Mouse (Mus musculus): ENCODE results near the gene Pdzrn3. TPM values are rescaled to one million over a fixed set of nuclear protein-coding genes. Genes with fewer than 3 reads are reported as not detected.

The Pdzrn3 gene
- polyA plus RNA-seq, 1 experiment from 2014 or later = 0.54 TPM

- no peak overlapping the region for H3K27ac ChIP-seq (ENCODE audit: low read length)
- no peak overlapping the region for H3K4me3 ChIP-seq (ENCODE audit: low read depth, low read length)
- no peak overlapping the region for H3K9ac ChIP-seq (ENCODE audit: low read depth, low read length)
- WGBS (ENCODE audit: insufficient replicate concordance) = 74% methylated on average over 7 of the region's 7 CpGs
- no peaks in the 10 kb centered on the region for H3K27me3 ChIP-seq (ENCODE audit: control insufficient read depth, insufficient read depth, low read depth, low read length)
- H3K4me1 ChIP-seq (ENCODE audit: control insufficient read depth, low read depth, low read length) = no peaks in the 10 kb centered on the region; the same call in none of the 2 replicates
- H3K4me2 ChIP-seq (ENCODE audit: low read depth, low read length) = no peak overlapping the region
- no peak for ATAC-seq (ENCODE audit: low read depth)
- H3K36me3 ChIP-seq (ENCODE audit: control insufficient read depth, insufficient read depth) = no peaks in the 10 kb centered on the region
- H3K9me3 ChIP-seq (replicated peaks; ENCODE audit: control insufficient read depth, low read length) = no peaks in the 10 kb centered on the region
Observed at GRCm38 (mm10) chr6:101340051-101340450, 37.6 kb downstream of the Pdzrn3 start.

GRCm38 (mm10) chr6:101337842-101338528 lies 39.7 kb downstream of the Pdzrn3 start:
- no peaks in the 10 kb centered on the region for H3K9me3 ChIP-seq (replicated peaks; ENCODE audit: control insufficient read depth, low read length)
- no peaks in the 10 kb centered on the region; the same call in none of the 2 replicates for H3K4me1 ChIP-seq (ENCODE audit: control insufficient read depth, low read depth, low read length)
- H3K4me2 ChIP-seq (ENCODE audit: low read depth, low read length) = no peak overlapping the region
- 69% methylated on average over 10 of the region's 10 CpGs for WGBS (ENCODE audit: insufficient replicate concordance)
- no peak overlapping the region for H3K9ac ChIP-seq (ENCODE audit: low read depth, low read length)
- H3K27ac ChIP-seq (ENCODE audit: low read length) = no peak overlapping the region
- H3K27me3 ChIP-seq (ENCODE audit: control insufficient read depth, insufficient read depth, low read depth, low read length) = no peaks in the 10 kb centered on the region
- H3K36me3 ChIP-seq (ENCODE audit: control insufficient read depth, insufficient read depth) = no peaks in the 10 kb centered on the region
- H3K4me3 ChIP-seq (ENCODE audit: low read depth, low read length) = no peak overlapping the region
- no peak for ATAC-seq (ENCODE audit: low read depth)

- Histone ChIP-seq H3K4me3 (ENCODE audit: low read depth, low read length) (no peak overlapping the region), H3K4me2 (ENCODE audit: low read depth, low read length) (no peak overlapping the region), H3K27me3 (ENCODE audit: control insufficient read depth, insufficient read depth, low read depth, low read length) (no peaks in the 10 kb centered on the region), H3K27ac (ENCODE audit: low read length) (no peak overlapping the region), H3K9ac (ENCODE audit: low read depth, low read length) (no peak overlapping the region), H3K4me1 (ENCODE audit: control insufficient read depth, low read depth, low read length) (no peaks in the 10 kb centered on the region; the same call in 1 of the 2 replicates), H3K36me3 (ENCODE audit: control insufficient read depth, insufficient read depth) (no peaks in the 10 kb centered on the region), H3K9me3 (replicated peaks; ENCODE audit: control insufficient read depth, low read length) (no peaks in the 10 kb centered on the region)
- ATAC-seq (ENCODE audit: low read depth) = no peak
- WGBS (ENCODE audit: insufficient replicate concordance) = 67% methylated on average over 10 of the region's 10 CpGs
Observed at GRCm38 (mm10) chr6:101336660-101337059, 41.0 kb downstream of the Pdzrn3 start.

GRCm38 (mm10) chr6:101335744-101336143 lies 42.0 kb downstream of the Pdzrn3 start:
- no peaks in the 10 kb centered on the region for H3K9me3 ChIP-seq (replicated peaks; ENCODE audit: control insufficient read depth, low read length)
- 54% methylated on average over 1 of the region's 1 CpGs for WGBS (ENCODE audit: insufficient replicate concordance)
- H3K4me3 ChIP-seq (ENCODE audit: low read depth, low read length) = no peak overlapping the region
- H3K4me2 ChIP-seq (ENCODE audit: low read depth, low read length) = no peak overlapping the region
- H3K4me1 ChIP-seq (ENCODE audit: control insufficient read depth, low read depth, low read length) = no peaks in the 10 kb centered on the region
- no peaks in the 10 kb centered on the region for H3K27me3 ChIP-seq (ENCODE audit: control insufficient read depth, insufficient read depth, low read depth, low read length)
- peak; percentile 56 for ATAC-seq (ENCODE audit: low read depth)
- no peak overlapping the region for H3K9ac ChIP-seq (ENCODE audit: low read depth, low read length)
- H3K27ac ChIP-seq (ENCODE audit: low read length) = no peak overlapping the region
- H3K36me3 ChIP-seq (ENCODE audit: control insufficient read depth, insufficient read depth) = no peaks in the 10 kb centered on the region

- Histone ChIP-seq H3K36me3 (ENCODE audit: control insufficient read depth, insufficient read depth) (no peaks in the 10 kb centered on the region), H3K27me3 (ENCODE audit: control insufficient read depth, insufficient read depth, low read depth, low read length) (no peaks in the 10 kb centered on the region), H3K9me3 (replicated peaks; ENCODE audit: control insufficient read depth, low read length) (no peaks in the 10 kb centered on the region), H3K4me2 (ENCODE audit: low read depth, low read length) (no peak overlapping the region), H3K9ac (ENCODE audit: low read depth, low read length) (no peak overlapping the region), H3K27ac (ENCODE audit: low read length) (no peak overlapping the region), H3K4me1 (ENCODE audit: control insufficient read depth, low read depth, low read length) (no peaks in the 10 kb centered on the region; the same call in 1 of the 2 replicates), H3K4me3 (ENCODE audit: low read depth, low read length) (no peak overlapping the region)
- ATAC-seq (ENCODE audit: low read depth) = no peak
- 66% methylated on average over 3 of the region's 3 CpGs for WGBS (ENCODE audit: insufficient replicate concordance)
Observed at GRCm38 (mm10) chr6:101334495-101334894, 43.2 kb downstream of the Pdzrn3 start.

GRCm38 (mm10) chr6:101330392-101330791 lies 47.3 kb downstream of the Pdzrn3 start:
- 17% methylated on average over 5 of the region's 5 CpGs for WGBS (ENCODE audit: insufficient replicate concordance)

GRCm38 (mm10) chr6:101329499-101329898 lies 48.2 kb downstream of the Pdzrn3 start:
- WGBS (ENCODE audit: insufficient replicate concordance) = 43% methylated on average over 6 of the region's 6 CpGs
- Histone ChIP-seq H3K9ac (ENCODE audit: low read depth, low read length) (no peak overlapping the region), H3K9me3 (replicated peaks; ENCODE audit: control insufficient read depth, low read length) (no peaks in the 10 kb centered on the region), H3K4me1 (ENCODE audit: control insufficient read depth, low read depth, low read length) (no peaks in the 10 kb centered on the region; the same call in 1 of the 2 replicates), H3K36me3 (ENCODE audit: control insufficient read depth, insufficient read depth) (no peaks in the 10 kb centered on the region), H3K4me2 (ENCODE audit: low read depth, low read length) (no peak overlapping the region), H3K27ac (ENCODE audit: low read length) (no peak overlapping the region), H3K4me3 (ENCODE audit: low read depth, low read length) (no peak overlapping the region), H3K27me3 (ENCODE audit: control insufficient read depth, insufficient read depth, low read depth, low read length) (no peaks in the 10 kb centered on the region)
- ATAC-seq (ENCODE audit: low read depth) = 0 out of 2 replicates have a peak, but pooled peaks have one; percentile 16

More at GRCm38 (mm10) chr6:101330392-101330791, 47.3 kb downstream of the Pdzrn3 start:
- no peaks in the 10 kb centered on the region for H3K36me3 ChIP-seq (ENCODE audit: control insufficient read depth, insufficient read depth)
- peak; percentile 68 for ATAC-seq (ENCODE audit: low read depth)
- no peaks in the 10 kb centered on the region; the same call in 1 of the 2 replicates for H3K4me1 ChIP-seq (ENCODE audit: control insufficient read depth, low read depth, low read length)
- no peak overlapping the region for H3K4me3 ChIP-seq (ENCODE audit: low read depth, low read length)
- no peaks in the 10 kb centered on the region for H3K9me3 ChIP-seq (replicated peaks; ENCODE audit: control insufficient read depth, low read length)
- no peak overlapping the region; the same call in 1 of the 2 replicates for H3K27ac ChIP-seq (ENCODE audit: low read length)
- no peak overlapping the region for H3K9ac ChIP-seq (ENCODE audit: low read depth, low read length)
- no peak overlapping the region for H3K4me2 ChIP-seq (ENCODE audit: low read depth, low read length)
- H3K27me3 ChIP-seq (ENCODE audit: control insufficient read depth, insufficient read depth, low read depth, low read length) = no peaks in the 10 kb centered on the region

- H3K27me3 ChIP-seq (ENCODE audit: control insufficient read depth, insufficient read depth, low read depth, low read length) = no peaks in the 10 kb centered on the region
Observed at GRCm38 (mm10) chr6:101328514-101328913, 49.2 kb downstream of the Pdzrn3 start.

GRCm38 (mm10) chr6:101327741-101328140 lies 50.0 kb downstream of the Pdzrn3 start:
- 69% methylated on average over 5 of the region's 5 CpGs for WGBS (ENCODE audit: insufficient replicate concordance)
- Histone ChIP-seq H3K9me3 (replicated peaks; ENCODE audit: control insufficient read depth, low read length) (no peaks in the 10 kb centered on the region), H3K27ac (ENCODE audit: low read length) (no peak overlapping the region), H3K4me3 (ENCODE audit: low read depth, low read length) (no peak overlapping the region), H3K4me2 (ENCODE audit: low read depth, low read length) (no peak overlapping the region), H3K36me3 (ENCODE audit: control insufficient read depth, insufficient read depth) (no peaks in the 10 kb centered on the region), H3K27me3 (ENCODE audit: control insufficient read depth, insufficient read depth, low read depth, low read length) (no peaks in the 10 kb centered on the region), H3K9ac (ENCODE audit: low read depth, low read length) (no peak overlapping the region), H3K4me1 (ENCODE audit: control insufficient read depth, low read depth, low read length) (no peaks in the 10 kb centered on the region; the same call in 1 of the 2 replicates)
- no peak for ATAC-seq (ENCODE audit: low read depth)

More at GRCm38 (mm10) chr6:101328514-101328913, 49.2 kb downstream of the Pdzrn3 start:
- H3K36me3 ChIP-seq (ENCODE audit: control insufficient read depth, insufficient read depth) = no peaks in the 10 kb centered on the region
- no peak overlapping the region for H3K4me3 ChIP-seq (ENCODE audit: low read depth, low read length)
- no peak overlapping the region for H3K4me2 ChIP-seq (ENCODE audit: low read depth, low read length)
- H3K9ac ChIP-seq (ENCODE audit: low read depth, low read length) = no peak overlapping the region
- no peak overlapping the region for H3K27ac ChIP-seq (ENCODE audit: low read length)
- no peaks in the 10 kb centered on the region for H3K9me3 ChIP-seq (replicated peaks; ENCODE audit: control insufficient read depth, low read length)
- ATAC-seq (ENCODE audit: low read depth) = no peak
- H3K4me1 ChIP-seq (ENCODE audit: control insufficient read depth, low read depth, low read length) = no peaks in the 10 kb centered on the region; the same call in 1 of the 2 replicates
- WGBS (ENCODE audit: insufficient replicate concordance) = 45% methylated on average over 6 of the region's 6 CpGs

Data from liver, embryonic 16.5 days (tissue).